Mouse (Mus musculus): ENCODE measurements around the gene Exosc9.
"Not testable (repeated sequence)": the region's sequence is repeated elsewhere in the genome, so short reads cannot be mapped to it uniquely, and the experiment has no call there.

Gene Exosc9

DNA sequence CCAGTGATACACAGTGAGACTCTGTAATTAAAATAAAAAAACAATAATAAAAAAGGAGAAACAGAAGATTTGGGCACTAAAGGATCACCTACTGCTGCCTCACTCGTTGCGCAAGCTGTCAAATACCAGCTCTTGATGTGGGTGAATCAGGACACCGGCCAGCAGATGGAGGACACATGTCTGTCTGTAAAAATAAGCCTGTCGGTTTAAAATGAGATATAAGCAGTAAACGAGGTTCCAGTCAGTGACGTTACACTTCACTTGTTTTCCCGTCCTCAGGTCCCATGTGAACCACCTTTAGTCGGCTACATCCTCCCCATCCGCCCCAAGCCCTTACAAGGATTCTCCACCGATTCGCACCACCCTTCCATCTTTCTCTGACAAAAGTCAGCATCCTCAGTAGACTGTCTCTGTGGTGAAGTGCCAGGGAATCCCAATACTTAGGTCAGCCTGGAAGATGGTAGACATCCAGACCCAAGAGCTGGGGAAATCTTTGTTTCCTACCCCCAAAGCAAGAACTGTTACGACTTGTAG is 488 bp upstream of the Exosc9 start:
- DNase-seq (ENCODE audit: low spot score in 2 of 2) = peak; percentile 51 to 60

DNA sequence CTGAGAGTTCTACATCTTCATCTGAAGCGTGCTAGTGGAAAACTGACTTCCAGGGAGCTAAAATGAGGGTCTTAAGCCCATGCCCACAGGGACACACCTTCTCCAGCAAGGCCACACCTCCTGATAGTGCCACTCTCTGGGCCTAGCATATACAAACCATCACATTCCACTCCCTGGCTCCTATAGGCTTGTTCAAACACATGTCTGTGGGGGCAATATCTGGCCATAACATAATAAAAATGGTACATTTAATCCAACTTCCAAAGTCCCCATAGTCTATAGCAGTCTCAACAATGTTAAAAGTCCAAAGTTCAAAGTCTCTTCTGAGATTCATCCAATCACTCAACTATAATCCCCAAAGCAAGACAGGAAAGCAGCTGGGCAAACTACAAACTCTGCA is 5.2 kb downstream of the Exosc9 start:
- DNase-seq (ENCODE audit: low spot score in 2 of 2) = no peak

DNA sequence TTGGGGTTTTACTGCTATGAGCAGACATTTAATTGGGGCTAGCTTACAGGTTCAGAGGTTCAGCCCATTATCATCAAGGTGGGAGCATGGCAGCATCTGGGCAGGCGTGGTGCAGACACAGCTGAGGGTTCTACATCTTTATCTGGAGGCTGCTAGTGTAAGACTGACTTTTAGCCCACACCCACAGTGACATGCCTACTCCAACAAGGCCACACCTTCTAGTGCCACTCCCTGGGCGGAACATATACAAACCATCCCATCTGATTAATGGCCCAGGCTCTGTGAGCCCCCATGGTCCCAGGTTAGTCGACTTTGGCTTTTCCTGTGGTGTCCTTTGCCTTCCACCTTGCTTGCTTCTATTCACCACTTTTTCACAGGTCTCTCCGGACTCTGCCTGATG is 7.2 kb downstream of the Exosc9 start:
- DNase-seq (ENCODE audit: low spot score in 2 of 2) = no peak

DNA sequence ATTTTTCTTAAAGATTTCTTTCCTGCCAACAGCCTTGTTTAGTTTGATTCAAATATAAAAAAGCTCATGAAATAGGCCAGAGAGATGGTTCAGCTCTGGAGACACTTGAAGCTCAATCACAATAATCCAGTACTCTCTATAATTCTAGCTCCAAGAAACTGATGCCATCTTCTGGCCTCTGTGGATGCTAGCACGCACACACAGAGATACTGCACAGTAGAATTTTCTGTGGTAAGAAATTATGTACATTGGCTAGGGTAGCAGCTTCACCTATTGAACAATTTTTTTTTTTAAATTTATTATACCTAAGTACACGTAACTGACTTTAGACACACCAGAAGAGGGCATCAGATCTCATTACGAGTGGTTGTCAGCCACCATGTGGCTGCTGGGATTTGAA is 11.3 kb downstream of the Exosc9 start:
- DNase-seq (ENCODE audit: low spot score in 2 of 2) = no peak

DNA sequence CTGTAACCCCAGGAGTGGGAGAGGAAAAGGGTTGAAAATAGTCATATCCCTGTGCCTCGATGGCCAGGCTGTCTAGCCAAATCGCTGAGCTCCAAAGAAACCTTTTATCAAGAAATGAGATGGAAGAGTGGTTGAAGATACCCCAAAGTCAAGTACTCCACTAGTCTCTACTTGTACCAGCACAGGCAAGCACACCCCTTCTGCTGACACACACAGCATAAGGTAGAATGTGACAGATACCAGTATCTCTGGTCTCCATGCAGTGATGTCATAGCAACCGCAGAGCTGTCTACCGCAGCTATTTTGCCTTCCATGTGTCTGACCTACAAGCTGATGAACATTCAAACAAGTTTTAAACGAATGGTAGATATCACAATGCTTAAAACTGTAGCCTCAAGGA is 17.4 kb downstream of the Exosc9 start:
- DNase-seq (ENCODE audit: low spot score in 2 of 2) = no peak

DNA sequence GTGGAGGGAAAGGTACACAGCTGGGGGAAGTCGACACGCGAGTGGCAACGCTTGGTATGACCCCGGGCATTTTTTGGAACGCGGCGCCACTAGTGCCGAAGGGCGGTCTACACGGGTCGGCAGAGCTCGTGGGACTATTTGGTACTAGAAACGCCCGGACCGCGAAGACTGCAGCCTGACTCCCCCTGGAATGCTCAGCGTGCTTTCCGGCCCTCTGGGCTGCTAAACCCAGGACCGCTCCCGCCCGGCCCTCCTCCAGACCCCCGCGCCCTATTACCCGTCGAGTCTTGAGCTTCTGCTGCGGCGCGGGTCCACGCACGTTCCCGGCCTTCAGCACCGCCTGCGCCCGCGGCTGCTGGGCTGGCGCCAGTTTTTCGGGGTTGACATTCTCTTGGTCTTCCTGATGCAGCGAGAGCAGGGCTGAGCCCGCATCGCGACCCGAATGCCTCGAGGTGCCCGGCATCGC is 19.0 kb downstream of the Exosc9 start:
- DNase-seq (ENCODE audit: low spot score in 2 of 2) = no peak

DNA sequence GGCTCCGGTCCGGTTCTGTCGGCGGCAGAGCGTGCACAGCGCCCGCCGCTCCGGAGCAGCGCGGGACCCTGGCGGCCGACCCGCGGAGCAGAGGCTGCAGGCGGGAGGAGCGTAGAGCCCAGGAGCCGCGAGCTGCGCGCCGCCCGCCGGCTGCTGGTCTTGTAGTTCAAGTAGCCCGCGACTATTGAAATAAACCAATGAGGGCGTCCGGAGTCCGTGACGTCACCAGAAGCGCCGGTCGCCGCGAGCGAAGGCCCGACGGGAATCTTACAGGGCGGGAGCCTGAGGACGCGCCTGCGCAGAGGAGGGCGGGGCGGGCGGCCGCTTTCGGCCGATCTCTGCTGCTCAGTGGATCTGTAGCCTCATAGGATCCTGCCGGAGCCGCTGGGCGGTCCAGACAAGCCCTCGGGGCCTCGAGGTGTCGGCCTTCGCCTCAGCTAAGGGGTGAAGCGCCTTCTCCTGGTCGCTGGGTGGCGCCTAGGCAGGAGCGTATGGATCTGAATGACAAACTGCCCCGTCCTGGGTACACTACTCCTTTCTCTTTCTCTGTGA is 19.5 kb downstream of the Exosc9 start, which contains the start of gene Ccna2:
Gene Ccna2 (minus strand): TSS at position 324 of the 552 bp plus-strand sequence.
- DNase-seq (ENCODE audit: low spot score in 2 of 2) = peak; percentile 97 to 98

DNA sequence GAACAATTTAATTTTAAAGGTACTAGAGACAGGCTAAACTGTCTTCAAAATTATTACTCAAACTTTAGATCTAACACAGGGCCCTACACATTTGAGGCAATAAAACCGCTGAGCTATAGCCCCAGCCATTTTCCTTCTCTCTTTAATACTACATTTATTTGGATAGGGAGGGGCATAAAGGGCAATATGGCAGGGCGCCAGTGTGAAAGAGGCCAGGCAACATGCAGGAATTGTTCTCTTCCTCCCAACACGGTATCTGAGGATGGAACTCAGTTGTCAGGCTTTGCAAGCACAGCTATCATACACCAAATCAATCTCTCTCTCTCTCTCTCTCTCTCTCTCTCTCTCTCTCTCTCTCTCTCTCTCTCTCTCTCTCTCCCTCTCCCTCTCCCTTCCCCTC is 46.4 kb downstream of the Exosc9 start:
- DNase-seq (ENCODE audit: low spot score in 2 of 2) = no peak

DNA sequence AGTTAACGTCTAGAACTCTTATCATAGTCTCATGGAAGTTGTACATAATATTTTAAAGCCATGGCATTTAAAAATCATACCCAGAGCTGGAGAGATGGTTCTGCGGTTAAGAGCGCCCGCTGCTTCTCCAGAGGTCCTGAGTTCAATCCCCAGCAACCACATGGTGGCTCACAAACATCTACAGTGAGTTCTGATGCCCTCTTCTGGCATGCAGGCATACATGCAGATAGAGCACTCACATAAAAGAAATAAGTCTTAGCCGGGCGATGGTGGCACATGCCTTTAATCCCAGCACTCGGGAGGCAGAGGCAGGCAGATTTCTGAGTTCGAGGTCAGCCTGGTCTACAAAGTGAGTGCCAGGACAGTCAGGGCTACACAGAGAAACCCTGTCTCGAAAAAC is 47.4 kb downstream of the Exosc9 start:
- not testable (repeated sequence) for DNase-seq (ENCODE audit: low spot score in 2 of 2)

DNA sequence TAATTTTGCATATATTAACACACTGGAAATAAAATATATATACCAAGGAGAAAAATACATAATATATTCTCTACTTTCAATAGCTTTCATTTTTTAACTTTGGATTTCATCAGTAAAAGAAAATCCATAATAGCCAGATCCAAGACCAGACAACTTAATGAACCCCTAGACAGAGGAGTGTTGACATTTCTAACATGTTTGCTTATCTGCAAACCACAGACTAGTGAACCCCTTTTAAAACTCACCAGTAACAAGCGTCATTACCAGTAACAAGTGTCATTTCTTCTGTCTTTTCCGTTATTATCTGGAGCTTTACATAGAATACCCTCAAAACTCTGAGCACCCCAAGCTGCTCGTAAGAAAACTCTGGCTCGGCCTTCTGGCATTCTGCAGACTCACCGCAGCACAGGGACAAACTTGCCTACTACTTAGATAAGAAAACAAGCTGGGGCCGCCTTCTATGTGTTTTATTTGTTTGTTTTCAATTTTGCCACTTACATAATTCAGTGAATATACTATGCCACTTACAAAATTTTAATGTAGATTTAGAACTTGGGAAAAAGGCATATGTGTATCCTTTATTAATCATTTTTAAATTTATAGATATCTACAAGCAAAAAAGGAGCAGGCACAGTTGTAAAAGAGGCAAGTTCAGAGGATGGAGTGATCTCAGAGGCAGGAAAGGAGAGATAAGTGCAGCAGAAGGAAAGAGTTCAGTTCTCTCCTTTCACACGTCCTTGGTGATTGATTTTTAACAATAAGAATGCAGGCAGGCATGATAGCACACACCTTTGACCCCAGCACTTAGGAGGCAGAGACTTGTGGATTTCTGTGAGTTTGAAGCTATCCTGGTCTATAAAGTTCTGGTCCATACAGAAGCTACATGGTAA is 53.7 kb downstream of the Exosc9 start:
- no peak for DNase-seq (ENCODE audit: low spot score in 2 of 2)

DNA sequence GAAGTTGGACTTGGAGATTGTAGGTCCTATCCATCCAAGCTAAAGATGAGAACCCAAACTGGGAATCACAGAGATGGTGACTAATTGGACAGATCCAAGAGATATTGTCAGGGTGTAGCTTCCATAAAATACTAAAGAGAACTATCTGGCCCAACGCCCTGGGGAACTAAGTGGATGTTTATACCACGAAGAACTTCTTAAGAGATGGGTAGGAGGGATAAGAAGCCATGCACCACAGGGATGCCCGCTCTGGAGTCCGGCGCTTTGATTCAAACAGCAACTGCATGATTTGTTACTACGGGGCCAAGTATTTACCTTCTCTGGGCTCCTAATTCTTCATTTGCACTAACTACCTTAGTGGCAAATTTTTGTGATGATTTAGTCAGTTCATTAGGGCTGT is 60.3 kb downstream of the Exosc9 start:
- no peak for DNase-seq (ENCODE audit: low spot score in 2 of 2)

DNA sequence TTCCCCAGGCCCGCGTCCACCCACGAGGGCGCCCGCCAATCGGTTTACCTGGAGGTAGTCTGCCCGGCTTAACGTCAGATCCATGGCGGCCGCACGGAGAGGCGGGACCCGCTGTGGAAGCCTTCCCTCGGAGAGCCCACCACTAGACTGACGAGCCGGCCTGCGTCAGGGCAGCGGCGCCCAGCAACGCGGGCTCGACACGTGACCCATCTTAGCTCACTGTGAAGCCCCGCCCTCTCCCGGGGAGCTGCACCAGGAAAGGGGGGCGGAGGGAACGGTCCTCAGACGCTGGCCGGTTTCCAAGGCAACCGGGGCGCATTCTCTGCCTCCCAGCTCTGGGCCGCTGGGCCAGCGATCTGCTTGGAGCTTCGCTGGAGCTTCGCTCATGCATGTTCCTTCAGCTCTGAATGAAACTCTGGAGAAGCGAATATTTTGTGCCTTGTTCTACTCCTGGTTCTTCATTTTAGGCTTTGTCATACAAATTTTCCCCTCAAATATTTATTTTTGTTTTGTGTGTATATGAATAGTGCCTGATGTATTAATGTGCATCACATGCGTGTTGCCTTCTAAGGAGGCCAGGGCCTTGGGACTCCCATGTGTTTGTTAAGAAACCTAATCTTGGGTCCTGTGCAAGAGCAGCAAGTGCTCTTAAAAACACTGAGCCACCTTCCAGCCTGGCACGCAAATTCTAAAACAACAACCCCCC is 60.9 kb downstream of the Exosc9 start, which contains the start of gene Bbs7:
Gene Bbs7 (minus strand): TSS at position 276 of the 706 bp plus-strand sequence.
- DNase-seq (ENCODE audit: low spot score in 2 of 2) = peak; percentile 95 to 96

DNA sequence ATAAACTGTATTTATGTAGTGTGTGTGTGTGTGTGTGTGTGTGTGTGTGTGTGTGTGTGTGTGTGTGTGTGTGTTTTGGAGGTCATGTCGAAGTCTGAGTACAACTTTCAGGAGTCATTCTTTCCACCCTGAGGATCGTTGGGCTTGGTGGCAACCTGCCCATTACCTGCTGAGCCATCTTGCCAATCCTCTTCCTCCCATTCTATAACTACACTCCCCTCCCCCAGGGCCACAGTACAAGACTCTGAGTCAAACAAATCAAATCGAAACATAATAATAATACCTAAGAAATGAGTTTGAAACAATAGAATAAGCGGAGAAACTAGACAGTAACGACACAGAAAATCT is 61.5 kb downstream of the Exosc9 start:
- no peak for DNase-seq (ENCODE audit: low spot score in 2 of 2)

All from right cerebral cortex, adult 2 months (tissue).